Mouse (Mus musculus): ENCODE measurements around the gene Gtf3c1. TPM values are rescaled to one million over a fixed set of nuclear protein-coding genes. Genes with fewer than 3 reads are reported as not detected.

Gtf3c1 gene
- total RNA-seq (2021), result 10 to 100 TPM; 60.1 to 65.7 TPM

DNA sequence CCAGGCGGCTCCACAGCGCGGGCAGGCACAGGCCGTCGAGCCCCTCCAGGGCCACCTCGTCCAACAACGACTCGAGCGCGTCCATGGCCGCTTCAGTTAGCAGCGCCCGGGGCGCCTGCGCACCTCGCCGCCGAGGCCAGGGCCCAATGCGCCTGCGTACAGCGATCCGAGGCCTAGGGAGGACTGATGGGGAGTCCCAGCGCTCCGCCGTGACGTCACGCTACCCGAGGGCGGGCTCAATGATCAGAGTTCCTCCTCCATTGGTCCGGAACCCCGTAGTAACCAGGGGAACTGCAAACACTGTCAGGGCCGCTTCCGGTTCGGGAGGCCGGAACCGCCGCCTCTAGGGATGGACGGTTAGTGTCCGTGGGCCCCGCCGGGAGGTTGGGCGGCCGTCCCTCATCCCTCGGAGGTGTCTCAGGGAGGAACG, at the start of gene Gtf3c1, which contains the start of gene D430042O09Rik:
Gene Gtf3c1 (minus strand): TSS at position 188 of the 430 bp plus-strand sequence.
Gene D430042O09Rik (plus strand): TSS at position 296 of the 430 bp plus-strand sequence.
- peak; percentile 100 for DNase-seq (ENCODE audit: low spot score)
- intact Hi-C loops (cut with DNase I), result loop anchor here (2.0 to 10.0 kb wide), 2 partner anchors 29 to 263 kb away; partner anchors contain the start of gene Kdm8

- no peak for DNase-seq (ENCODE audit: low spot score)
- intact Hi-C loops (cut with DNase I), result no loop called here
Observed at GRCm38 (mm10) chr7:125756806-125757205, 49.2 kb upstream of the Gtf3c1 start.

GRCm38 (mm10) chr7:125753326-125753715, 45.7 kb upstream of the Gtf3c1 start:
- intact Hi-C loops (cut with DNase I), result no loop called here
- no peak for DNase-seq (ENCODE audit: low spot score)

DNA sequence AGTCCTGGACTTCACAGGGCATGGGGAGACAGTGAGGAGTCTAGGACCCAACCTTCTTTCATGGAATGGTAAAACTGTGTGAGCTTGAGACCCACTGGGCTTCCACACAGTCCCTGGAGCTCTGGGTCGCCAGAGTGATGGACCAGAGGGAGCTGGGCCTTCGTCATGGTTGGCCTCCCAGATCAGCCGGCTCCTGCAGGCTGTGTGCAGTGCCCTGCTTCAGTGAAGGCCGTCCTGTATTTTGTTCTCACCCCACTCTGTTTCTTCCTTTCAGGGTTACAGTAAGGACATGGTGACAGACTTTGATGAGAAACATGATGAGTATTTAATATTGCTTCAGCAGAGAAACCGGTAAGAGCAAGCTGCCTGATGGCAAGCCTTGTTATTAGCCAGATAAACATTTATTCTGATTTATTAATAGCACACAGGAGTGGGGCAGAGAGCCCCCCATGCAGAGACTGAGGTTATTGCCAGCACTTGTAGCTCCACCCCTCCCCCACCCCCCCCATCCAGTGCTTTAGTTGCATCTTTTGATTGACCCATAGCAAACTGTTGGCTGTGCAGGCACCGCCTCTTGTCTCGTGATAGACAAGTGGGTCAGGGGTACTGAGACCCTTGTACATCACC, 45.2 kb upstream of the Gtf3c1 start:
- intact Hi-C loops (cut with DNase I), result no loop called here
- DNase-seq (ENCODE audit: low spot score), result no peak

- intact Hi-C loops (cut with DNase I), result loop anchor here (5.0 kb wide), 2 partner anchors 69 to 334 kb away; partner anchors contain the start of gene Gsg1l
- no peak for DNase-seq (ENCODE audit: low spot score)
Observed at GRCm38 (mm10) chr7:125748186-125748585, 40.6 kb upstream of the Gtf3c1 start.

DNA sequence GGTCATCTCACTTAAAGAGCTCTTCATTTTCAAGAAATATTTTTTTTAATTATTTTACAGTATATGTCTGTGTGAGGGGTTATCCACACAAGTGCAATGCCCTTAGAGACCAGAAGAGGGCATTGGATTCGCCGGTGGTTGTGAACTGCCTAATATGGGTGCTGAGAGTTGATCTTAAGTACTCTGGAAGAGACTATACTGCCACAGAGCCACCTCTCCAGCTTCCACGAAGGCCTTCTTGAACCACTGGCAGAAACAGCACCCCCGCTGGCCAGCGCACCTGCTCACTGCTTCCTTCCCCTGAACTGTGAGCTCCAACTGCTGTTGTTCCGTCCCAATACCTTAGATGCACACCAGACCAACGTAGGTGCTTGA, 39.7 kb upstream of the Gtf3c1 start:
- DNase-seq (ENCODE audit: low spot score), result no peak
- intact Hi-C loops (cut with DNase I), result loop anchor here (5.0 kb wide), 2 partner anchors 70 to 335 kb away; partner anchors contain the start of gene Gsg1l

- no peak for DNase-seq (ENCODE audit: low spot score)
- intact Hi-C loops (cut with DNase I), result loop anchor here (5.0 kb wide), 2 partner anchors 71 to 336 kb away; partner anchors contain the start of gene Gsg1l
Observed at GRCm38 (mm10) chr7:125746621-125747315, 39.2 kb upstream of the Gtf3c1 start.

- DNase-seq (ENCODE audit: low spot score), result no peak
- intact Hi-C loops (cut with DNase I), result loop anchor here (5.0 kb wide), 2 partner anchors 73 to 338 kb away; partner anchors contain the start of gene Gsg1l
Observed at GRCm38 (mm10) chr7:125744774-125745173, 37.2 kb upstream of the Gtf3c1 start.

DNA sequence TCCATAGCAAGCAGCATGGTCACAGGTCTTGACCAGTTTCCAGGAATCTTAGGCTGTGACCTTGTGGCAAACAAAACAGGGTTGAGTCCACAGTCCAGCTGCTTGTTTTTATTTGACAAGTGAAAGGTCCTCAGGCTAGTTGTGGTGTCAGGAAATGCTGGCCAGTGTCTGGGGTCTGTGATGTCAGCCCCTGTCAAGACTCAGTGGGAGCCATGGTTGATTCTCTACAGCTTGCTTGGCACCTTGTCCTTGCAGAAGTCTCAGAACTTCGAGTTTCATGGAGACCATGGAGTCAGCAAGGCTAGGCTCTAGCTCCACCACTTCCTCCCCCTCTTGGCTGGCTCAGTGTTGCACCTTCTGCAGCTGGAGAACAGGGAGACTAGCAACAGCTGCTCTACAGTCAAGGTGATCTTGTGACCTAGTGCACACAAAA, 33.7 kb upstream of the Gtf3c1 start:
- no peak for DNase-seq (ENCODE audit: low spot score)
- intact Hi-C loops (cut with DNase I), result no loop called here

- intact Hi-C loops (cut with DNase I), result no loop called here
- DNase-seq (ENCODE audit: low spot score), result no peak
Observed at GRCm38 (mm10) chr7:125740521-125740920, 32.9 kb upstream of the Gtf3c1 start.

- intact Hi-C loops (cut with DNase I), result no loop called here
- no peak for DNase-seq (ENCODE audit: low spot score)
Observed at GRCm38 (mm10) chr7:125736366-125737015, 28.9 kb upstream of the Gtf3c1 start.

DNA sequence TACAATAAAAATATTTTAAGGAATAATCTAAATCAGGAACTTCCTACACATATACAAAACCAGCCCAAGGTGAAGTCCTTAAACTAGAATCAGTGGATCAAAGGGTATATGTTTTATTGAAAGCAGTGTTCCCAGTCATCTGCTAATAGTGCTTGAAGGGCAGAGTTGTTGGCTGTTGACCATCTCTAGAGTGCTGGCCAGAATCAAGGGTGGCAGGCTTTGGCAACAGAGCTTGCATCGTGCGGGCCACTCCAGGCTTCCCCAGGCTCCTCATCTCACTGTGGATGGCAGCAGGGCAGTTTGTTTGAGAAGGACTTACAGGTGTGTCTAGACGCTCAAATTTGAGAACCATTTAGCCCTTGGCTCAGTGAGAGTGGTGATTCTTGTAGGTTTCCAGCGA, 26.2 kb upstream of the Gtf3c1 start:
- DNase-seq (ENCODE audit: low spot score), result no peak
- intact Hi-C loops (cut with DNase I), result no loop called here

DNA sequence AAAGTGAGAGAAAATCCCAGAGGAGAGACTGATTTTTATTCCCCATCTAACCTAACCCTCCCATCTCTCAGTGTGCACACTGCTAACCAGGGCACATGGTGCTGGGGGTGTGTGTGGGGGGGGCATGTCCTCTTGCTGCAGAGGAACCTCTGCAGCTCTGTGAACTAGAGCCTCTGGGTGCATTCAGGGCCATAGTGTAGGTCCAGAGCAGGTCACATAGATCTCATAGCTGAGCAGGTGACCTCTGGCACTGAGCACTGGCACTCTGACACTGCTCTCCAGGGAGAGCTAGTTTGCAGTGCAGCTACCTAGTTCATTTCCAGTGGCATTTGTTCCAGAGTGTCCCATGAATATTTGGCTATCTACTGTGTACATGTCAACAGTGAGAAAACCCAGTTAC, 24.1 kb upstream of the Gtf3c1 start:
- intact Hi-C loops (cut with DNase I), result no loop called here
- DNase-seq (ENCODE audit: low spot score), result no peak

DNA sequence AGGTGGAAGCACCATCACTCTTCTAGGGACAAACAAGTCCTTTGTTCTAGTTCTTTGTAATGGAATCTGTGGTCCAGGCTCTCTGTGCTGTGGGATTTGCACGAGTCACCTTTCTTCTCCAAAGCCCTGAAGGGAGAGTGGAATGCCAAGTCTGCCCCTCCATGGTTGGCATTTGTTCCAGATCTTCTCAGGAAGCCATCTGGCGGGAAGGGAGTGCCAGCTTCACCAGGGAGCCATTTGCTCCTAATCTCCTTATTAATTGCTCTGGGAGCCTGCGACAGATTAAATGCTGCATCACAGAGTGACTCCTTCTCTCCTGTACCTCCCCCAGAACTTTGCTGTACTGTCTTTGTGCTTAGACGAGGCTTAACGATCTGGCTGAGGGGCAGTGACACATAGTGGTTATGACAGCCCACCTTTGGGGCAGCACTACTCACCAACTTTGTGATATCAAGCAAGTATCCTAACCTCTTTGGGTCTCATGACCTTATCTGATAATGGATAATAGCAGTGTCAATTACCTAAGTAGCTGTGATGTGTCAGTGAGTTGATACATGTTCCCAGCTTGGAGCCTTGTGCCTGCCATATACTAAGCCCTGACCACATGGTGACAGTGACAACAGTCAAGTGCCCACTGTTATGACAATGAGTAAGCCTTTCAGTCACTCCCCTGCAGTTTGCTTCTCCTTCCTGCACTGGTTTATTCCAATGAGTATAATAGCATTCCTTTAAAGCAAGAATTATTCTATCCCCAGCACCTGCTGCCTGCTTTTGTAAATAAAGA, 15.8 kb upstream of the Gtf3c1 start:
- DNase-seq (ENCODE audit: low spot score), result no peak
- intact Hi-C loops (cut with DNase I), result no loop called here

- intact Hi-C loops (cut with DNase I), result no loop called here
- DNase-seq (ENCODE audit: low spot score), result no peak
Observed at GRCm38 (mm10) chr7:125722127-125722526, 14.5 kb upstream of the Gtf3c1 start.

GRCm38 (mm10) chr7:125721033-125721432, 13.5 kb upstream of the Gtf3c1 start:
- intact Hi-C loops (cut with DNase I), result no loop called here
- DNase-seq (ENCODE audit: low spot score), result no peak

- DNase-seq (ENCODE audit: low spot score), result no peak
- intact Hi-C loops (cut with DNase I), result no loop called here
Observed at GRCm38 (mm10) chr7:125720370-125720769, 12.8 kb upstream of the Gtf3c1 start.

- DNase-seq (ENCODE audit: low spot score), result no peak
- intact Hi-C loops (cut with DNase I), result no loop called here
Observed at GRCm38 (mm10) chr7:125717612-125718011, 10.0 kb upstream of the Gtf3c1 start.

GRCm38 (mm10) chr7:125716724-125717123, 9.1 kb upstream of the Gtf3c1 start:
- DNase-seq (ENCODE audit: low spot score), result no peak
- intact Hi-C loops (cut with DNase I), result no loop called here

GRCm38 (mm10) chr7:125714803-125715202, 7.2 kb upstream of the Gtf3c1 start:
- intact Hi-C loops (cut with DNase I), result no loop called here
- DNase-seq (ENCODE audit: low spot score), result no peak

Measured in heart, postnatal 25 days (tissue).